Mouse (Mus musculus) megakaryocyte, embryonic 14.5 days (primary cell): ENCODE results near the gene Uchl3. TPM values are rescaled to one million over a fixed set of nuclear protein-coding genes. Genes with fewer than 3 reads are reported as not detected.

Source experiments
- H3K27me3 ChIP-seq: replicated peaks from 2 replicates; pipeline ENCODE3; 2012; ENCODE audit warnings: inconsistent platforms
- H3K36me3 ChIP-seq: replicated peaks from 2 replicates; pipeline ENCODE3; 2012; ENCODE audit warnings: low read length, inconsistent platforms, mixed read lengths
- H3K4me1 ChIP-seq: 2 replicates; pipeline ENCODE4 v1.6.1; 2012; ENCODE audit warnings: inconsistent platforms
- H3K4me3 ChIP-seq: replicated peaks from 2 replicates; pipeline ENCODE3; 2012; ENCODE audit warnings: moderate library complexity, mild to moderate bottlenecking, inconsistent platforms
- H3K9me3 ChIP-seq: 2 replicates; pipeline ENCODE4 v1.6.1; 2012; ENCODE audit warnings: inconsistent platforms
- FLI1 ChIP-seq: IDR thresholded peaks from 2 replicates; pipeline ENCODE4 v1.6.1; 2012; ENCODE audit warnings: low read length, inconsistent platforms, mixed read lengths
- GATA1 ChIP-seq: IDR thresholded peaks from 3 replicates; pipeline ENCODE4 v1.6.1; 2012; ENCODE audit warnings: mixed read lengths, low read length, inconsistent platforms, borderline replicate concordance
- polyA plus RNA-seq: library from polyadenylated mRNA; stranded (reverse); fragments of >175 nt; gene quantifications from 2 replicates; pipeline ENCODE4 v1.2.3, GENCODE M21; 2012; ENCODE audit warnings: low replicate concordance; ENCODE audit not compliant: insufficient read depth

Uchl3 gene
- 15.2 TPM in 1 of 2 replicates, not detected in the other for polyA plus RNA-seq

DNA sequence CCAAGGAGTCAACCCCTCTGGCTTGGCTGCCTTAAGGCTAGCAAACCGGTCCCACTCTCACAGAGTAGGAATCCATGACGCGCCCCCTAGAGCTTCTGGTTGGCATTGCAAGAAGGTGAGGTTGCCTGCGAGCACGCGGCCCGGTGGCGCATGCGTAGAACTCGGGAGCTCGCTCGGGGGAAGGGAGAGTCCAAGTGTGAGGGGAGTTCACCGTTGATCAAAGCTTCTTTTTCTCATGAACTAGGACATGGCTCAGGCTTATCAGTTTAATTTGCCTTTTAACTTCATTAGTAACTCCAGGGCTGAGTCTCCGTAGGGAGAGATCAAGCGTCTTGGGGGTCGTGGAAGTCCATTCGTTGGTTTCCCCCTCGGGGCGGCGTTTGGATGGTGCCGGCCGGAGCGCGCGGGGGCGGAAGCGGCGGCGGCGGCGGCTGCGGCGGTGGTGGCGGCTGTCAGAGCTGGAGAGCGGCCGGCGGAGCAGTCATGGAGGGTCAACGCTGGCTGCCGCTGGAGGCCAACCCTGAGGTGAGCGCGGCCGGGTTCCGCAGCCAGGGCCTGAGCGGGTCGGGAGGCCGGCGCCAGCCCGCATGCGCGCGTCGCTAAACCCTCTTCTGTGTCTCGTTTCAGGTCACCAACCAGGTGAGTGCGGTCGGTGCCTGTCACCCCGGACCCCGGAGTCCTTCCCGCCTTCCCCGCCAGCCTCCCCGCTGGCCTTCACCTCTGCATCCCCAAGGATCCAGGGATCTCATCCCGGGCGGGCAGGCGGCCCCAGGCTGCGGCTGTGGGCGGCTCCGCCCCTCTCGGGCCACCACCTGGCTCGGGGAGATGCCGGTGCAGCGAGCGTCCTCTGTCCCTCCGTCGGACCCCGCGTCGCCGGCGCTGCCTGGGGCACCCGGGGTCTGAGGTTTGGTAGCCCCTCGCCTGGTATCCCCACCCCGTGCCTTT, at the start of gene Uchl3:
TSS of gene Uchl3 (plus strand) at position 387 of the 945 bp plus-strand sequence.
- Histone ChIP-seq H3K27me3 (no peaks in the 10 kb centered on the region), H3K4me3 (peak within 1 kb of the TSS; percentile 99), H3K9me3 (no peaks in the 10 kb centered on the region), H3K36me3 (peaks cover 4% of the 10 kb centered on the region), H3K4me1 (peaks cover 44% of the 10 kb centered on the region)
- TF ChIP-seq FLI1 (no peak), GATA1 (no peak)

DNA sequence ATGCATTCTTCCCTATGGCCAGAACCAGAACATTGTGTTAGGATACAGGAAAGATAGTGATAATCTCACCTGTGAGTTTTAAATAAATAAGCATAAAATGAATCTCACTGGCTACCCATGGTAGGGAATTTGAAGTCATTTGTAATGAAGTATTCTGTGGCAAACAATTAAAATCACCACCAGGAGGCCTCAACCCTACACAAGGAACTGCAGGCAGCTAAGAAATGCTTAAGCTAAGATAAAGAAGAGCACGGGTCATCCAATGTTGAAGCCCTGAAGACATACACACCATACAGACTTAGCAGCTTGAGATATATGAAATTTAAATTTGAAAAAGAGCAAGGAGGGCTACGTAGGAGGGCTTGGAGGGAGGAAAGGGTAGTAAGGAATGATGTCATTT, 47.9 kb upstream of the Uchl3 start:
- no peak for TF ChIP-seq GATA1
- TF ChIP-seq FLI1: no peak
- no peaks in the 10 kb centered on the region for H3K9me3 ChIP-seq
- no peaks in the 10 kb centered on the region for H3K36me3 ChIP-seq
- H3K4me1 ChIP-seq: peaks cover 47% of the 10 kb centered on the region
- H3K27me3 ChIP-seq: peaks cover 5% of the 10 kb centered on the region
- H3K4me3 ChIP-seq: no peak overlapping the region

DNA sequence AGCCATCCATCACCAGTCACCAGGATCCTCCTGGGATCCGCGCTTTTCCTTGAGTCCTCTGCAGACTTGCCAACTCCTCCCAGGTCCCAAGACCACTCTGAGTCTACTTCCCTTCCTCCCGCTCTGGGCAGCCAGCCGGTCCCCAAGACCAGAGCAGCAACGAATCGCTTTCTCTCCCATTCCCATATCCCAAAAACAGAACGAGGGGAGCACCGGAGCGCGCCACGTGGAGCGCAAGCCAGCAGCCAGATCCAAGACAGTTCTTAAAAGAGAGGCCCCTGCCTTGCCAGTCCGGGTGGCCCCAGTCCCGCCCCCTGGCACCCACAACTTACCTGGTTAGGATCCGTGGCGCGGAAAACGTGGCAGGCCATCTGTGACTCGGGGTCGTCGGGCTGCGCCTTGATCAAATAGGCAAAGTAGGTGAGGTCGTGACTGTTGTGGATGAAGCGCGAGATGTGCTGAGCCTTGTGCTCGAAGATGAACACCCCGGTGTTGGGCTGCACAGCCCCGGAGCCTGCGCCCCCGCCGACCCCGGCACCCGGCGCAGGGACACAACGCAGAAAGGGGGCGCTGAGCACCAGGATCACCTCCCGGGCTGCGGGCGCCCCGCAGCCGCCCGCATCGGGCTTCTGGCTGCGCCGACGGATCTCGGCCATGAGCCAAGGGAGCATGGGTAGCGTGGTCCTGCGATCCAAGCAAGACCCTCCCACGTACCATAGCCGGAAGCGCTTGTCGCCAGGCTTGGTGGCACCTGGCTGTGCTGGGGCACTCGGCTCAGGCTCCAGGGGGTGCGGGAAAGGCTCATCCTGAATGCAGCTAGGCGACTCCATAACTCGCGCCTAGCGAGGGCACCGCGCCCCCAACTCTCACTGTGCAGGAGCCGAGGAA, 45.9 kb upstream of the Uchl3 start:
- TF ChIP-seq GATA1 (no peak), FLI1 (no peak)
- no peaks in the 10 kb centered on the region for H3K36me3 ChIP-seq
- peaks cover 45% of the 10 kb centered on the region for H3K4me1 ChIP-seq
- H3K27me3 ChIP-seq: peaks cover 5% of the 10 kb centered on the region
- no peaks in the 10 kb centered on the region for H3K9me3 ChIP-seq
- H3K4me3 ChIP-seq: peak overlapping the region; percentile 99

DNA sequence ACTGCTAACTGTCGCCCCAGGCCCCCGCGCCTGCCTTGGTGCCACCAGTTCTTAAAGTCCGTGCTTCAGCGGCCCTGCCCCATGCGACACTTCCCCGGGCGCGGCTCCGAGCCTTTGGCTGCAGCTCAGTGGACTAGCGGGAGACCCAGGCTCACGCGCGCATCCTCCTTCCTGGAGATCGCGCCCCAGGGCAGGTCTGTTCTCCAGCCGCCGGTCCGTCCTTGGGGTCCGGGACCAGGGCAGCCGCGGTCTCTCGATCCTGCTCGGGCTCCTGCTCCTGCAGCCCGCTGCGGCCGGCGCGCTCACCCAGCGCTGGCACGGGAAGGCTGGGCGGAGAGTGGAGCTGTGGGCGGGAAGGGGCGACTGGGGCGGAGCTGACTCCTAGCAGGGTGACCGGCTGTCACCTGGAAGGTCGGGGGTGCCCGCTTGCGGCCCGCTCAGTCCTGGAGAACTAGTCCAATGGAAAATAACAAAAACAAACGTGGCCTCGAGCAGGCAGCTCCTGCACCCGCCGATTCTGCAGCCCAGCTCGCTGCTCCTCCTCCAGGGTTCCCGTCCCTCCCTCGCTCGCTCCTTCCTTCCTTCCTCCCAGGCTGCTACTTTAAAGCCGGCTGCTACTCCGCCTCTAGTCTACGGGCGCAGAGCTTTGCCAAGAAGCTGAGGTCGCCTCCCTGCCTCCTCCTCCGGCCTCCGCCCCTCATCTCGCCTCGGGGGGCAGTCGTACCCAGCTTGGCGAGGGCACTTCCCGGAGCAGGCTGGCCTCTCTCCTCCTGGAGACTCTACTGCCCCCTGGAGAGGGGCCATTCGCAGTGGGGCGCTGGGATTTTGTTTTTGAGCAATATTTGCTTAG, 45.0 kb upstream of the Uchl3 start, which contains the start of gene Tbc1d4:
TSS of gene Tbc1d4 (minus strand) at position 673 of the 850 bp plus-strand sequence.
- Histone ChIP-seq H3K4me1 (peaks cover 47% of the 10 kb centered on the region), H3K36me3 (no peaks in the 10 kb centered on the region), H3K27me3 (peaks cover 5% of the 10 kb centered on the region), H3K9me3 (no peaks in the 10 kb centered on the region), H3K4me3 (peak within 1 kb of the TSS; percentile 99)
- no peak for TF ChIP-seq GATA1
- no peak for TF ChIP-seq FLI1

DNA sequence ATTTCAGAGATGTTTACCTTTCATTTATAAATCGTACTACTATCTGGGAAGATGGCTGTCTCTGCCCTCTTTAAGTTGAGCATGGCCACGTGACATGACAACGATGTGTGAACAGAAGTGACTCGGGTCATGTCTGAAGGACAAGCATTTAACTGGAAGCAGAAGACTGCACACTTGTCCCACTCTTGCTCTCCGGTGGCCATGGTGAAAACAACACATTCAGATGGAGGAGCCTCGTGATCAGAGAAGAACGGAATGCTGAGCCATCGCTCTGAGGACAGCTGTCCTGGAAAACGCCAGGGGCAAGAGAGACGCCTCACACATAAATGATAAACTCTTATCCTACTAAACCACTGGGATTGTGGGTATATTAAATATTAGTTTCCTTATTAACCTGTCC, 43.1 kb upstream of the Uchl3 start:
- H3K4me1 ChIP-seq: peaks cover 41% of the 10 kb centered on the region
- peaks cover 5% of the 10 kb centered on the region for H3K27me3 ChIP-seq
- H3K36me3 ChIP-seq: no peaks in the 10 kb centered on the region
- H3K9me3 ChIP-seq: no peaks in the 10 kb centered on the region
- TF ChIP-seq GATA1: no peak
- TF ChIP-seq FLI1: no peak
- no peak overlapping the region for H3K4me3 ChIP-seq

DNA sequence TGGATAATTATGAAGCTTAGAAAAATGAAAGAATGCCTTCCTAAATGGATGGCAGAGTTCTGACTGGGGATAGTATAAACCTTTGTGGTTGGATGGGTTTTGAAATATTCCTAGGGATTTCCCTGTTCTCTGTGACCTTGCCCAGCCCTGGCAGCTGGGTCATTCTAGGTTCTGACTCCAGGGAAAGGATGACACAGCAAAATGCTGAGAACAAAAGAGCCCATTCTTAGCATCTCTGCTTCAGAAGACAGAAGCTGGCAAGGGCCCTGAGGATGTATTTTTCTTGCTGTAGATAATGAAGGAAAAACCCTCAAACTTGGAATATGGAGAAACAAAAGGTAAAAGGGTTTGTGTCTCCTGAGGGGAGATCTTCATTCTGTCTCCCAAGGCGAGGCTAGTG, 40.6 kb upstream of the Uchl3 start:
- no peaks in the 10 kb centered on the region for H3K9me3 ChIP-seq
- H3K36me3 ChIP-seq: no peaks in the 10 kb centered on the region
- TF ChIP-seq GATA1: no peak
- no peak for TF ChIP-seq FLI1
- H3K27me3 ChIP-seq: no peaks in the 10 kb centered on the region
- H3K4me1 ChIP-seq: peaks cover 29% of the 10 kb centered on the region
- no peak overlapping the region for H3K4me3 ChIP-seq

DNA sequence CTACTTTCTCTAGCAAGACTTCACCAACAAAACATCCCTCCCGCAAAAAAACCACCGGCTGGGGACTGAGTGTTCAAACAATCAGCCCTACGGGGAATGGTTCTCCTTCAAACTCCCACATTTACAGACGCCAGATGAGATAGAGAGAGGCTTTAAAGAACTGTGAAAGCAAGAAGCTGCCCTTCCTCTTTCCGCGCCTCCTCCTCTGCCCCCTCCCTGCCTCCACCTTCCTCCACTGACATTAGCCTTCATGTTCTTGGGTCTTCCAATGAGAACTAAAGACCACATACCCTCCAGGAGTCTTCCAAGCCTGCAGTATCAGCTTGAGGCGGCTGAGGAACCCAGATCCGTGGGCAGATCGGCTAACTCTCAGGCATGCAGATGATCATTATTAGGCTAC, 37.6 kb upstream of the Uchl3 start:
- no peak for TF ChIP-seq FLI1
- TF ChIP-seq GATA1: no peak
- Histone ChIP-seq H3K36me3 (no peaks in the 10 kb centered on the region), H3K4me1 (peaks cover 18% of the 10 kb centered on the region), H3K9me3 (no peaks in the 10 kb centered on the region), H3K27me3 (no peaks in the 10 kb centered on the region), H3K4me3 (no peak overlapping the region)

DNA sequence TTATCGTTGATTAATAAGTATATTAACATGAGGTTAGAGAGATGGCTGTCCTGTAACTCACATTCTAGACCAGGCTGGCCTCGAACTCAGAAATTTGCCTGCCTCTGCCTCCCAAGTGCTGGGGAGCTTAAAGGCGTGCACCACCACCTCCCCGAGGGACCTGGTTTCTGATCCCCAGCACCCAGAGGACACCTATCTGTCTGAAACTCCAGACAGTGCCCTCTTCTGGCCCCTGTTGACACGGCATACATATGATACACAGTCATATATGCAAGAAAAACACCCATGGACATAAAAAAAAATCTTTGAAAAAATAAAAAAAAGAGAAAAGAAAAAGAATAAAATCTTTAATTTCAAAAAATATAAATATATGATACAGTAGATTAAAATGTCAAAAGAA, 36.1 kb upstream of the Uchl3 start:
- Histone ChIP-seq H3K36me3 (no peaks in the 10 kb centered on the region), H3K4me1 (peaks cover 18% of the 10 kb centered on the region), H3K9me3 (no peaks in the 10 kb centered on the region), H3K27me3 (no peaks in the 10 kb centered on the region), H3K4me3 (no peak overlapping the region)
- TF ChIP-seq FLI1 (no peak), GATA1 (no peak)

DNA sequence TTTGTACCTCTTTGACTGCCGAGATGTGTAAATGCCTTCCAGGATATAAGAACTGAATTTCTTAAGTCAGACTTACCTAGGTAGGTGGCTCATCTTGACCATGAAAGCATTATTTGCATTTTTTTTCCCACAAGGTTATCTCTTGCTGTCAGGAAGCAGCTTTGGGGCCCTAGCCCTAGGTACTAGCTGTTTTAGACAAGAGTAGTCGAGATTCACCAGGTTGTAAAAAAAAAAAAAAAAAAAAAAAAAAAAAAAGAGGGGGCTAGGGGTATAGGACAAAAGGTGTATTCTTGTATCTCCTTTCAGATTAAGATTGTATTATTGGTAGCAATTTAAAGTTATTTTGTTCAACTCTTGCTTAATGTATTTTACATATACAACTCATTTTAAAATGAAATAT, 23.2 kb upstream of the Uchl3 start:
- Histone ChIP-seq H3K9me3 (no peaks in the 10 kb centered on the region), H3K27me3 (no peaks in the 10 kb centered on the region), H3K4me3 (no peak overlapping the region), H3K36me3 (peaks cover 45% of the 10 kb centered on the region), H3K4me1 (no peaks in the 10 kb centered on the region)
- TF ChIP-seq GATA1: no peak
- no peak for TF ChIP-seq FLI1
